Mouse (Mus musculus): ENCODE results near the gene Eif3j1. TPM values are rescaled to one million over a fixed set of nuclear protein-coding genes. Genes with fewer than 3 reads are reported as not detected.

The Eif3j1 gene
- polyA plus RNA-seq, 1 experiment = 5.3 TPM

DNA sequence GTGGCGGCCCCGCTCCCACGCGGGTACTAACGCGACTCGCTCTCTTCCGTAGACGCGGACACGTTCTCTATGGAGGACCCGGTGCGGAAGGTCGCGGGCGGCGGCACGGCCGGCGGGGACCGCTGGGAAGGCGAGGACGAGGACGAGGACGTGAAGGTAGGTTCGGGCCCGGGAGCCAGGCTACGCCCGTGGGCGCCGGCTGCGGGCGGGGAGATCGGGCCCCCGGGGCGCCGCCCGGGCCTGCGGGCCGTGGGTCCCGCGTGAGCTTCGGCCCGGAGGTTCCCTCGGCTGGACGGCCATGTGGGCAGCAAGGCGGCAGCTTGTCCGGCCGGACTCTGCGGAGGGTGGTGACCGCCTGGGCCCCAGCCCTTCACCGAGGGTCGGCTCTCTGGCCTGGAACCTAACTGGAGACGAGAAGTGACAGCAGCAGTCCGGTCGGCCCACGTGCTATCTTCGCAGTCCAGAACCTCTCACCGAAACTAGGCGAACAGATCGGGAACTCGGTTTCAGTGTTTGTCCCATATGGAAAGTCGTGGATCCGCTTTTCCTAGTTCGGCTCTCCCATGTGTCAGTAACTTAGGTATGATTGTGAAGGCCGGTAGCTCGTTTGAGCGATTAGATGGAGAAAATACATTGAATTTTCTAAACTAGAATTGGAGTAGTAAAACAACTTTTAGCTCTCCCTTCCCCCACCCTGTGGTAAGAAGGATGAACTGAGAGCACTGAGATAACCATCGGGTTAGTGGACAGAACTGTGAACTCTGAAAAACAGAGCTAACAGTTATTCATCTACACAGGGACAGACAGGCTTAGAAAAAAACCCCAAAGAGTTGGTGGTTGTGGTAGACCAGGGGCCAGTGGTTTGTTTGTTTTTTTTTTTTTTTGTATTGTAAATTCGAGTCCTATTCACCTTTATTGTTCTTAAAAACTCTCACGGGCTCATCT lies 682 bp downstream of the Eif3j1 start:
- no peaks in the 10 kb centered on the region for H3K27me3 ChIP-seq (ENCODE audit: control insufficient read depth, insufficient read depth, low read length)
- peak; percentile 45 for DNase-seq
- no peaks in the 10 kb centered on the region for H3K36me3 ChIP-seq (ENCODE audit: control insufficient read depth, insufficient read depth, low read length)
- no peak overlapping the region for H3K27ac ChIP-seq (ENCODE audit: control insufficient read depth, insufficient read depth, low read length)
- WGBS = under 1% methylated on average over 71 of the region's 71 CpGs
- TF ChIP-seq CTCF (IDR thresholded peaks at IDR 0.05; ENCODE audit: borderline replicate concordance, control insufficient read depth, extremely low read depth, insufficient read depth, low read length, poor library complexity) = no peak
- TF ChIP-seq POLR2A (IDR thresholded peaks at IDR 0.05; ENCODE audit: control insufficient read depth, extremely low read depth, insufficient read depth, low read length, poor library complexity) = no peak
- no peaks in the 10 kb centered on the region for H3K4me1 ChIP-seq (replicated peaks; ENCODE audit: control insufficient read depth, insufficient read depth, low read length)
- peak overlapping the region; percentile 97 for H3K4me3 ChIP-seq (ENCODE audit: control insufficient read depth, insufficient read depth, low read length)

DNA sequence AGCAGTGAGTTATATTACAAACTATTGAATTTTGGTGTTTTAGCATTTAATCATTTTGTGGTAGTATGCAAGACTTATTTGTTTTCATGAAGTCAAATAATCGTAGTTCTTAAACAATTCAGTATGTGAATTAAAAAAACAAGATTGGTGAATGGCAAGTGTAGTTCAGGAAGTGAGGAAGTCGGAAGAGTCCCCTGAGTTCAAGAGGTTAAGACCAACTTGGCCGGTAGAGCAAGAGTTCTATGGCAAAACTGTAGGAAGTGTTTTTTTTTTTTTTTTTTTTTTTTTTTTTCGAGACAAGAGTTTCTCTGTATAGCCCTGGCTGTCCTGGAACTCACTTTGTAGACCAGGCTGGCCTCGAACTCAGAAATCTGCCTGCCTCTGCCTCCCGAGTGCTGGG lies 3.6 kb downstream of the Eif3j1 start:
- no peak overlapping the region for H3K27ac ChIP-seq (ENCODE audit: control insufficient read depth, insufficient read depth, low read length)
- H3K27me3 ChIP-seq (ENCODE audit: control insufficient read depth, insufficient read depth, low read length) = no peaks in the 10 kb centered on the region
- TF ChIP-seq CTCF (IDR thresholded peaks at IDR 0.05; ENCODE audit: borderline replicate concordance, control insufficient read depth, extremely low read depth, insufficient read depth, low read length, poor library complexity) = no peak
- no peak for TF ChIP-seq POLR2A (IDR thresholded peaks at IDR 0.05; ENCODE audit: control insufficient read depth, extremely low read depth, insufficient read depth, low read length, poor library complexity)
- H3K36me3 ChIP-seq (ENCODE audit: control insufficient read depth, insufficient read depth, low read length) = no peaks in the 10 kb centered on the region
- no peak overlapping the region for H3K4me3 ChIP-seq (ENCODE audit: control insufficient read depth, insufficient read depth, low read length)
- WGBS = 71% methylated on average over 6 of the region's 6 CpGs
- H3K4me1 ChIP-seq (replicated peaks; ENCODE audit: control insufficient read depth, insufficient read depth, low read length) = no peaks in the 10 kb centered on the region
- DNase-seq = no peak

DNA sequence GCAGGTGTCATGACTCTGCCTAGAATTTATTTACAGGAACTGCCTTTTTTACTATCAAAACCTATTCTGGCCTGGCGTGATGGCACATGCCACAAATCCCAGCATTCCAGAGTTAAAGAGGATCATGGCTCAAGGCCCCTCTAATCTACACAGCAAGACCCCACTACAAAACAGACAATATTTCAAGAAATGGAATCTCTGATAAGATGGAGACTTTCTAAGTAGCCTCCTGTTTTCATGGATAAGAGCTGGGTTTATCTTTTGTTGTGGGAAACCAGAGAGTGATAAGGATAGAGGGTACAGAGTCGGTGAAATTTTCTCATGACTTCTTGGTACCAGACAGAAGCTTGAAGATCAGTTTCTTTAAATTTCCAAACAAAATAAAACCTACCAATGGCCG lies 7.7 kb downstream of the Eif3j1 start:
- no peak for DNase-seq
- Histone ChIP-seq H3K27me3 (ENCODE audit: control insufficient read depth, insufficient read depth, low read length) (no peaks in the 10 kb centered on the region), H3K36me3 (ENCODE audit: control insufficient read depth, insufficient read depth, low read length) (no peaks in the 10 kb centered on the region), H3K4me1 (replicated peaks; ENCODE audit: control insufficient read depth, insufficient read depth, low read length) (no peaks in the 10 kb centered on the region), H3K4me3 (ENCODE audit: control insufficient read depth, insufficient read depth, low read length) (no peak overlapping the region), H3K27ac (ENCODE audit: control insufficient read depth, insufficient read depth, low read length) (no peak overlapping the region)
- 85% methylated on average over 3 of the region's 3 CpGs for WGBS
- TF ChIP-seq CTCF (IDR thresholded peaks at IDR 0.05; ENCODE audit: borderline replicate concordance, control insufficient read depth, extremely low read depth, insufficient read depth, low read length, poor library complexity) = no peak
- no peak for TF ChIP-seq POLR2A (IDR thresholded peaks at IDR 0.05; ENCODE audit: control insufficient read depth, extremely low read depth, insufficient read depth, low read length, poor library complexity)

- Histone ChIP-seq H3K4me1 (replicated peaks; ENCODE audit: control insufficient read depth, insufficient read depth, low read length) (no peaks in the 10 kb centered on the region), H3K27me3 (ENCODE audit: control insufficient read depth, insufficient read depth, low read length) (no peaks in the 10 kb centered on the region), H3K36me3 (ENCODE audit: control insufficient read depth, insufficient read depth, low read length) (peaks cover 19% of the 10 kb centered on the region), H3K4me3 (ENCODE audit: control insufficient read depth, insufficient read depth, low read length) (no peak overlapping the region), H3K27ac (ENCODE audit: control insufficient read depth, insufficient read depth, low read length) (no peak overlapping the region)
- TF ChIP-seq CTCF (IDR thresholded peaks at IDR 0.05; ENCODE audit: borderline replicate concordance, control insufficient read depth, extremely low read depth, insufficient read depth, low read length, poor library complexity) (no peak), POLR2A (IDR thresholded peaks at IDR 0.05; ENCODE audit: control insufficient read depth, extremely low read depth, insufficient read depth, low read length, poor library complexity) (no peak)
- no peak for DNase-seq
Measured at GRCm38 (mm10) chr2:122043926-122044325, 15.6 kb downstream of the Eif3j1 start.

DNA sequence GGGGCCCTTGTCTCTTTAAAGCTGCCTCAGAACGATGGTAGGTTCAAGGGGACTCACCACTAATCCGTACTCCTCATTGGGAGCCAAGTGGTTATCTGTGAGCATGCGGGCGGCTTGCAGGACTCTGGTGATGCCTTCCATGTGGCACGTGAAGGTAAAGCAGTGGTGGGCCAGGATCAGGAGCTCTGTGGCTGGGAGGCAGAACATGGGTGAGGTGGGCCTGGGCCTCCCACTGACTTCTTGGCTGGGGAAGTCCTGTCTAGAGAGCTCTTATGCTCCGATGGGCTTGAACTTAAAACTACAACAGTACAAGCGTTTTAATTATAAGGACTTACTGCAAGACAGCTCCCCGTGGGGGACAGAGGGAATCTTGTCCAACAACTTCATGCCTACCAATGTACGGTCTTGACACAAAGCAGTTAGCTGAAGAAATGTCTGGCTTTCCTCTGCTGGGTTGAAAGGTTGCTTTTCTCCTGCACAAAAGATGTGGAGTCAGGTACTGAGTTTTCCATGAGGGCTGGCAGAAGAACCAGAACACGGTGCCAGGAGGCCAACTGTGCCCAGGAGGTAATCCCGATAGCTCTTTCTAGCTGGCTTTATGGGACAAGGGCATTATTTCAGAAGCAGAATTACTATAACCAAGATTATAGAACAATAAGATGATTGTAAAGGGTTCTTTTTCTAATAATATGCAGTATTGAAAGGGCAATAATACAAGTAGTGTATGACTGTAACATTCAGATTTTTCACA lies 31.2 kb downstream of the Eif3j1 start:
- no peaks in the 10 kb centered on the region for H3K4me1 ChIP-seq (replicated peaks; ENCODE audit: control insufficient read depth, insufficient read depth, low read length)
- DNase-seq = no peak
- TF ChIP-seq POLR2A (IDR thresholded peaks at IDR 0.05; ENCODE audit: control insufficient read depth, extremely low read depth, insufficient read depth, low read length, poor library complexity) = no peak
- TF ChIP-seq CTCF (IDR thresholded peaks at IDR 0.05; ENCODE audit: borderline replicate concordance, control insufficient read depth, extremely low read depth, insufficient read depth, low read length, poor library complexity) = no peak
- H3K4me3 ChIP-seq (ENCODE audit: control insufficient read depth, insufficient read depth, low read length) = no peak overlapping the region
- peaks cover 23% of the 10 kb centered on the region for H3K36me3 ChIP-seq (ENCODE audit: control insufficient read depth, insufficient read depth, low read length)
- H3K27ac ChIP-seq (ENCODE audit: control insufficient read depth, insufficient read depth, low read length) = no peak overlapping the region
- WGBS = 97% methylated on average over 11 of the region's 11 CpGs
- H3K27me3 ChIP-seq (ENCODE audit: control insufficient read depth, insufficient read depth, low read length) = no peaks in the 10 kb centered on the region

DNA sequence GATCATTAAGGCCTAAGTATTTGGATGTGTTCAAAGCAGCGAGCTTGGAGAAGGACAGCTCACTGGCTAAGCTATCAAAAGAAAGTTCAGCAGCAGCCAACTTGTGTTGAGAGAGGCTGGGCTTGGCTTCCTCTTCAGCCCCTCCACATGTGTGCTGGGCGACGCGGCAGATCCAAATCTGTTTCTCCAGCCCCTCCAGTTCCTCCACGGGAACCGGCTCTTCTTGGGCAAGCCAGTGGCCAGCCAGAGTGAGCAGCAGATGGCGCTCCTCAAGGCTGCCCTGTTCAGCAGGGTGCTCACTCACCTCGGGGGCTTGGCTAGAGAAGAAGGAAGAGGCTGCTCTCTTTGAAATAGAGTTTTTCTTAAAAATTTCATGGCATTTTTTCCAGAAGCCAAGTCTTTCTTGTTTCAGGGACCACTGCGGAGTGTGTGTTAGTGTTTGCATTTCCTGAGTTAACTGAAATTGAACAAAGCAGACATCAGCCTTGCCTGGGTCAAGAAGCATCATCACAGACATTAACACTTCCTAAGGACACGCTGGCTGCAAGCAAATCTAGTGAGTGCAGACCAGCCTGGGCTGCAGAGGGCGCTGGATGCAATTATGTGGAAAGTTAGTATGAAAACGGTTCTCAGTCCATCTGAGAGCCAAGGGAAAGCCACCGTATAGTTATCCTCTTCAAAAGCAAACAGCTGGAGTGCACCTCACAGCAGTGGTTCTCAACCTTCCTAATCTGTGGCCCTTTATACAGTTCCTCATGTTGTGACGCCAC lies 37.0 kb downstream of the Eif3j1 start:
- DNase-seq = peak; percentile 17
- H3K27me3 ChIP-seq (ENCODE audit: control insufficient read depth, insufficient read depth, low read length) = no peaks in the 10 kb centered on the region
- H3K36me3 ChIP-seq (ENCODE audit: control insufficient read depth, insufficient read depth, low read length) = peaks cover 20% of the 10 kb centered on the region
- H3K4me3 ChIP-seq (ENCODE audit: control insufficient read depth, insufficient read depth, low read length) = no peak overlapping the region
- H3K27ac ChIP-seq (ENCODE audit: control insufficient read depth, insufficient read depth, low read length) = no peak overlapping the region
- 84% methylated on average over 14 of the region's 14 CpGs for WGBS
- no peaks in the 10 kb centered on the region for H3K4me1 ChIP-seq (replicated peaks; ENCODE audit: control insufficient read depth, insufficient read depth, low read length)
- TF ChIP-seq POLR2A (IDR thresholded peaks at IDR 0.05; ENCODE audit: control insufficient read depth, extremely low read depth, insufficient read depth, low read length, poor library complexity) (no peak), CTCF (IDR thresholded peaks at IDR 0.05; ENCODE audit: borderline replicate concordance, control insufficient read depth, extremely low read depth, insufficient read depth, low read length, poor library complexity) (no peak)
